Comparison of ENCODE assay signal across 24 mouse cellular contexts in the genomic region with DNA sequence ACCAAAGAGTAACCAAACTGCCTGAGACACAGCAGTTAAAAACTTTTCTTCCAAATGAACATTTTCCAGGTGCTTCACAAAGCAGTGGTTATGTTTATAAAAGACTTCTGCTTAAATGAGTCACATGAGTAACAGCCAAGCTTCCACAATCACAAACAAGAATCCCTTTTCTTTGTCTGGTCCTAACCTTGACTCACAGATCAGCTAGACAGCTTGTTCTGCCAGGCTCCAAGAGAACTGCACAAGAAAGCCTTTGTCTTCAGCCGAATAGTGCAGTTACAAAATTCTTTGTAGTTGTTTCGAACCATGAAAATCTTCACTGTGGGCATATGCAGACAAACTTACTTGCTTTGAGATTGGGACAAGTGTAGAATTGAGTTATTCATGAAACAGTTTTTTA.
DNase-seq lines count a peak whose midpoint lies in the region; ATAC-seq lines count a peak whose summit lies in the region.
"Had no signal": no experiment of that assay in that cellular context is flagged by ENCODE, and none has a peak within 500 bp of the region (broad histone marks: within the 10 kb centered on the region; RNA-seq: fewer than 3 reads in every experiment).

No protein-coding gene starts in this region.

- ATAC-seq in forebrain, embryonic 14.5 days, result no peak
- no peak for ATAC-seq in forebrain, embryonic 16.5 days
- ATAC-seq: activated CD4-positive, CD25-positive, alpha-beta regulatory T cell, adult 4 months; forebrain, postnatal 0 days; intestine, postnatal 0 days had no signal

- no peak overlapping the region for H3K4me3 ChIP-seq in forebrain, embryonic 14.5 days (ENCODE audit: low read depth, low read length)
- no peak overlapping the region for H3K4me3 ChIP-seq in forebrain, embryonic 16.5 days (replicated peaks; ENCODE audit: low read length)
- H3K4me3 ChIP-seq: embryonic facial prominence, embryonic 15.5 days; forebrain, embryonic 12.5 days; gastrocnemius, adult 2 months; hindbrain, embryonic 12.5 days; hindbrain, embryonic 15.5 days had no signal

- no peaks in the 10 kb centered on the region for H3K27me3 ChIP-seq in forebrain, embryonic 14.5 days (replicated peaks; ENCODE audit: control insufficient read depth, insufficient read depth, low read length)
- H3K27me3 ChIP-seq in forebrain, embryonic 16.5 days (replicated peaks; ENCODE audit: control insufficient read depth, insufficient read depth, low read length), result no peaks in the 10 kb centered on the region
- H3K27me3 ChIP-seq: embryonic facial prominence, embryonic 15.5 days; forebrain, embryonic 12.5 days; hindbrain, embryonic 12.5 days; hindbrain, embryonic 15.5 days had no signal

- no peak overlapping the region for H3K9ac ChIP-seq in forebrain, embryonic 14.5 days (ENCODE audit: low read length)
- H3K9ac ChIP-seq in forebrain, embryonic 16.5 days (replicated peaks; ENCODE audit: low read depth, low read length), result no peak overlapping the region
- H3K9ac ChIP-seq: embryonic facial prominence, embryonic 15.5 days; forebrain, embryonic 12.5 days; forebrain, postnatal 0 days; hindbrain, embryonic 12.5 days; hindbrain, embryonic 15.5 days had no signal

- WGBS in forebrain, embryonic 14.5 days, result 42% methylated on average over 2 of the region's 2 CpGs
- WGBS in forebrain, embryonic 16.5 days, result 34% methylated on average over 2 of the region's 2 CpGs

- no peaks in the 10 kb centered on the region for H3K4me1 ChIP-seq in forebrain, embryonic 14.5 days (ENCODE audit: control insufficient read depth, insufficient read depth, low read length)
- no peaks in the 10 kb centered on the region for H3K4me1 ChIP-seq in forebrain, embryonic 16.5 days (replicated peaks; ENCODE audit: control insufficient read depth, insufficient read depth, low read length)
- H3K4me1 ChIP-seq: embryonic facial prominence, embryonic 15.5 days; forebrain, embryonic 12.5 days; hindbrain, embryonic 12.5 days; hindbrain, embryonic 15.5 days had no signal

- H3K27ac ChIP-seq in forebrain, embryonic 14.5 days (ENCODE audit: low read depth, low read length), result no peak overlapping the region
- no peak overlapping the region for H3K27ac ChIP-seq in forebrain, embryonic 16.5 days (ENCODE audit: low read length)
- H3K27ac ChIP-seq: embryonic facial prominence, embryonic 15.5 days; forebrain, embryonic 12.5 days; gastrocnemius, adult 2 months; hindbrain, embryonic 12.5 days; hindbrain, embryonic 15.5 days had no signal

- no peaks in the 10 kb centered on the region for H3K9me3 ChIP-seq in forebrain, embryonic 14.5 days (replicated peaks; ENCODE audit: control insufficient read depth, low read length)
- H3K9me3 ChIP-seq in forebrain, embryonic 16.5 days (ENCODE audit: control insufficient read depth, low read length), result no peaks in the 10 kb centered on the region
- H3K9me3 ChIP-seq: embryonic facial prominence, embryonic 15.5 days; forebrain, embryonic 12.5 days; hindbrain, embryonic 12.5 days; hindbrain, embryonic 15.5 days had no signal

- intact Hi-C loops in left cerebral cortex, postnatal 4 days (cut with DNase I), result no loop called here

- DNase-seq in forebrain, embryonic 14.5 days (ENCODE audit: low spot score), result peak; percentile 14
- DNase-seq in 3T3-L1 (ENCODE audit: low read depth, low spot score), result peak; percentile 2
- DNase-seq in Muller cell, postnatal 12 days (ENCODE audit: inconsistent ontology term), result peak; percentile 87
- peak; percentile 18 for DNase-seq in brain, adult 2 months (ENCODE audit: low read depth, low spot score)
- DNase-seq in left cerebral cortex, postnatal 4 days, result no peak
- no peak for DNase-seq in lung, postnatal 25 days (ENCODE audit: low spot score)
- DNase-seq in left cerebral cortex, adult 9 months (ENCODE audit: low spot score in 2 of 2), result no peak
- DNase-seq: adrenal gland, adult 8-10 months; adrenal gland, postnatal 25 days; cerebellum, adult 11-12 months; cerebellum, adult 9-10 months; cerebellum, postnatal 14 days; forebrain, postnatal 0 days; gastrocnemius, adult 2 months; gastrocnemius, postnatal 14 days; heart, adult 11 months had no signal

- H3K36me3 ChIP-seq in forebrain, embryonic 14.5 days (ENCODE audit: control insufficient read depth, insufficient read depth, low read length), result no peaks in the 10 kb centered on the region
- H3K36me3 ChIP-seq in forebrain, embryonic 16.5 days (ENCODE audit: control insufficient read depth, insufficient read depth), result no peaks in the 10 kb centered on the region
- H3K36me3 ChIP-seq: embryonic facial prominence, embryonic 15.5 days; forebrain, embryonic 12.5 days; hindbrain, embryonic 12.5 days; hindbrain, embryonic 15.5 days had no signal

- no peak overlapping the region for H3K4me2 ChIP-seq in forebrain, embryonic 14.5 days (ENCODE audit: low read length)
- H3K4me2 ChIP-seq in forebrain, embryonic 16.5 days (ENCODE audit: low read length), result no peak overlapping the region
- H3K4me2 ChIP-seq: embryonic facial prominence, embryonic 15.5 days; forebrain, embryonic 12.5 days; heart, embryonic 11.5 days; hindbrain, embryonic 12.5 days; hindbrain, embryonic 15.5 days had no signal

Comparison
In these comparisons a context has a peak if more than half of its experiments do, and no peak if none do; other contexts are left out.
1. DNase-seq: peak in forebrain, embryonic 14.5 days (single experiment), 3T3-L1 (single experiment), Muller cell, postnatal 12 days (single experiment) and brain, adult 2 months (single experiment); none in left cerebral cortex, postnatal 4 days (single experiment), lung, postnatal 25 days (single experiment) and left cerebral cortex, adult 9 months (0 of 2).